Mouse (Mus musculus) layer of hippocampus, postnatal 14 days (tissue): ENCODE results near the gene Nlrc3. TPM values are rescaled to one million over a fixed set of nuclear protein-coding genes. Genes with fewer than 3 reads are reported as not detected.
"Not testable (repeated sequence)": the region's sequence is repeated elsewhere in the genome, so short reads cannot be mapped to it uniquely, and the experiment has no call there.

Experiments used
- DNase-seq, 2 experiments: peaks; one replicate each; pipeline ENCODE4 v3.0.0; 2021 to 2022; ENCODE audit warnings: low spot score in 2 of 2, mixed read lengths in 1 of 2
- long read RNA-seq, 2 experiments: library from polyadenylated mRNA; stranded (forward); transcript quantifications; one replicate each; pipeline ENCODE4 v2.0.0; 2021
- total RNA-seq, 2 experiments: library from RNA; stranded (reverse); gene quantifications; 2 replicates each; pipeline ENCODE4 v1.2.3; 2021

Gene Nlrc3
- total RNA-seq: 1 to 10 TPM; 1.5 to 1.7 TPM
- long read RNA-seq, experiment 1, partial matches to known transcripts: 0 of 2 reads
- long read RNA-seq, experiment 1, other reads (novel, unspliced or antisense): 2 of 2 reads
- long read RNA-seq, experiment 2, partial matches to known transcripts: 0 of 2 reads
- long read RNA-seq, experiment 2, other reads (novel, unspliced or antisense): 2 of 2 reads

DNA sequence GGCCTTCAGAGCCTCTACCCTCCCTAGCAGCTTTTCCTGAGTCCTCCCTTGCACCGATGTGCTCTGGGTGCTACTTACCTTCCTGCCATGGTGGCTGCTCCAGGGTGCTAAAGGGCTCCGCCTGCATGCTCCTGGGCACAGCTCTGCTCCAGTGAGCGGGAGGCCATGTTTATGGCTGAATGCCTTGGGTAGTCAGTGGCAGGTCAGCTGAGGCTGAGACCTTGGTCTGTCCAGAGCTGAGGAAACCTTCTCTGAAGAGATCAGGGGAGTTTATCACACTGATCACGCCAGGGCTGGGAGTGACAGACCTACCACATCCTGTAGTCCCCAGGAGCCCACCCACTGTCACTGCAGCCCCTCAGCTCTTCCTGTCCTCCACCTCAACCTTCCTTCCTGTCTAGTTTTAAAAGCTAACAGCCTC lies at the start of gene Nlrc3:
Gene Nlrc3 (minus strand): TSS at position 382 of the 421 bp plus-strand sequence.
- no peak for DNase-seq

DNA sequence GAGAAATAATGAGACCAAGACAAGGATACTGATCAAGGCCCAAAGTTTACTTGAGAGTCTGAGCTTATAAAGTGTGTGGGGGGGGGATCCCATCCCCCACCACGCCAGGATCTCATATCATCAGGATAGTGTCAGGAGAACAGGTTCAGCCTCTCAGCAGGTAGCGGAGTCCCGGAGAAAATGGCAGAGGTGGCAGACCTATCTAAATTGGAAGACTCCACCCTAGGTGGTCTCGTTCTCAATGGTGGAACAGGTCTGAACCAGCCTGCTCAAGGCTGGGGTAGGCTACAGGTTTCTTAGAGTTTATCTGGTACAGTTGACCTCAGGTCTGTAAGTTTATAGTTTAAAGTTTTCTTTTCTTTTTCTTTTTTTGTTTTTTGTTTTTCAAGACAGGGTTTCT lies 46.3 kb upstream of the Nlrc3 start:
- no peak for DNase-seq

DNA sequence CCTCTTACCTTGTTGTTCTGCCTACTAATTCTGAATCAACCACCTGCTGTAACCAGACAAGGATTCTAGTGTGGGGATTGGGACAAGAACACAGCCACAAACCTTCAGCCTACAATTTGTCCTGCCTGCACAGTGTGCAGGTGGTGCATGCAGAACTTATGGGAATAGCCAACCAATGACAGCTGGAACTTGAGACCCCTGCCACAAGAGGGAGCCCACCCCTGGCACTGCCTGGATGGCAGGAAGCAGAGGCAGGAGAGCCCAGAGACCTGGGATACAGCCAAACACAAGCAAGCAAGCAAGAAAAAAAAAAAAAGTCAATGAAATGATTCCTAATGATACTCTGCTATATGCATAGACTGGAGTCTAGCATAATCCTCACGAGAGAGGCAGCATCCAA lies 44.8 kb upstream of the Nlrc3 start:
- DNase-seq: no peak

DNA sequence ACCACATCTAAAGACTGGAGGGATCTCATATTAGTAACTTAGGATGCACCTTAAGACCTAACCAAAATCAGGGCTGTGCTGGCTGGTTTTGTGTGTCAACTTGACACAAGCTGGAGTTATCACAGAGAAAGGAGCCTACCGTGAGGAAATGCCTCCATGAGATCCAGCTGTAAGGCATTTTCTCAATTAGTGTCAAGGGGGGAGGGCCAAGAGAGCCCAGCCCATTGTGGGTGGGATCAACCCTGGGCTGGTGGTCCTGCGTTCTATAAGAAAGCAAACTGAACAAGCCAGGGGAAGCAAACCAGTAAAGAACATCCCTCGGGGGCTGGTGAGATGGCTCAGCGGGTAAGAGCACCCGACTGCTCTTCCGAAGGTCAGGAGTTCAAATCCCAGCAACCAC lies 41.0 kb upstream of the Nlrc3 start:
- DNase-seq: not testable (repeated sequence)

DNA sequence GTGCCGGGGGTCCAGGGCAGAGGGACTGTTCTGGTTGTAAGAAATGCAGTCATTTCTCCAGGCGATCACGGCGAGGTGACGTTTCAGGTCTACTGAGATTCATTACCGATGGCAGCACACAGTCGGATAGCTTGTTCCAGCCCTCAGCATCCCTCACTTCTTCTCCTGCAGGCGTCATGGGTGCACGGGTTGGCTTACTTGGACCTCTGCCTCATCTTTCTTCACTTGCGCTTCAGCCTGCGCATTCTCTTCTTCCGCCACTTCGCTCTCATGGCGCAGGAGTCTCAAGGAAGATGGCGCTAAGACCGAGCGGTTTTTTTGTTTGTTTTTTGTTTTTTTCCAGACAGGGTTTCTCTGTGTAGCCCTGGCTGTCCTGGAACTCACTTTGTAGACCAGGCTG lies 40.4 kb upstream of the Nlrc3 start:
- DNase-seq: not testable (repeated sequence)

DNA sequence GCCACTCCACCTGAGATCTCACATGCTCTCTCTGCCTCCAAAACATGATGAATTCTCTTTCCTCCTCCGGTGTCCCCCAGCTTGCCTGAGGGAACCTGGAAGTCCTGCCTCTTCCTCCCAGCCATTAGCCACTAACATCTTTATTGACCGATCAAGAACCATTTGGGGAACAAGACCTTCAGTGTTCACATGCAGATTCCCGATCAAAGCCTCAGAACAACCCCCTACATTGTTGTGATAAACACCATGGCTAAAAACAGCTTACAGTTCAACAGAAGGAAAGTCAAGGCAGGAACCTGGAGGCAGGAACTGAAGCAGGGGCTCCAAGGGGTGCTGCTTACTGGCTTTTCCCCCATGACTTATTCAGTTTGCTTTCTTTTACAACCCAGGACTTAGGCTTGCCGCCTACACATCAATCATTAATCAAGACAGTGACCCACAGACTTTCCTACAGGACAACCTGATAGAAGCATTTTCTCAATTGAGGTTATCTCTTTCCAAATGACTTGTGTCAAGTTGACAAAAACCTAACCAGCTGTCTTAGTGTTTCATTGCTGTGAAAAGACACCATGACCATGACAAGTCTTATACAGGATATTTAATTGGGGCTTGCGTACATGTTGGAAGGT lies 37.7 kb upstream of the Nlrc3 start:
- DNase-seq: no peak

DNA sequence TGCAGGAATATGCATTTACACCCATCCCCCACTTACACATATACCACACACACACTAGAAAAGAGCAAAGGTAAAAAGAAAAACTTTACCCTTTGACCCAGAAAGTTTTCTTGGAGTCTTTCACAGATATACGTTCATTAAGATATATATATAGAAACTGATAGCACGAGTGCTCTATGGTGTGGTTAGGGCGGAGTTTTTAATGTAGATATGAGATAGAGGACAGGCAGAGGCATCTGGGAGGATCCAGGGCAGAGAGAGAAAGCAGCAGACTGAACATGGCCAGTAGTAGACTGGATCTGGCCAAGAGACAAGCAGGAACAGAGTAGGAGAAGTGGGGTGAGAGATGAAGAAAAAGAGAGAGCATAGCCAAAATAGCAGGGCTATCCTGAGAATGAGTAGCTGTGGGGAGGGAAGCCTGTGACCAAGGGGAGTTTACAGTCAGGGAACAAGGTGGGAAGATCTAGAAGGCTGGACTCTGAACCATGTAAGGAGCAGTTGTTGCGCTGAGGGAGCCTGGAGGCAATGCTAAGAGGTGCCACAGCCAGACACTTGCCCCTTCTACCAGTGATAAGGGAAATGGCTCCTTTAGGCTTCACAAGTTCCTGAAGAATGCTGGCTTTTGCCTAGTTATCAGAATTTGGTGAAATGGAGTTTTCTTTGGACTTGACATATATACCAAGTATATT lies 36.6 kb upstream of the Nlrc3 start:
- DNase-seq: no peak

DNA sequence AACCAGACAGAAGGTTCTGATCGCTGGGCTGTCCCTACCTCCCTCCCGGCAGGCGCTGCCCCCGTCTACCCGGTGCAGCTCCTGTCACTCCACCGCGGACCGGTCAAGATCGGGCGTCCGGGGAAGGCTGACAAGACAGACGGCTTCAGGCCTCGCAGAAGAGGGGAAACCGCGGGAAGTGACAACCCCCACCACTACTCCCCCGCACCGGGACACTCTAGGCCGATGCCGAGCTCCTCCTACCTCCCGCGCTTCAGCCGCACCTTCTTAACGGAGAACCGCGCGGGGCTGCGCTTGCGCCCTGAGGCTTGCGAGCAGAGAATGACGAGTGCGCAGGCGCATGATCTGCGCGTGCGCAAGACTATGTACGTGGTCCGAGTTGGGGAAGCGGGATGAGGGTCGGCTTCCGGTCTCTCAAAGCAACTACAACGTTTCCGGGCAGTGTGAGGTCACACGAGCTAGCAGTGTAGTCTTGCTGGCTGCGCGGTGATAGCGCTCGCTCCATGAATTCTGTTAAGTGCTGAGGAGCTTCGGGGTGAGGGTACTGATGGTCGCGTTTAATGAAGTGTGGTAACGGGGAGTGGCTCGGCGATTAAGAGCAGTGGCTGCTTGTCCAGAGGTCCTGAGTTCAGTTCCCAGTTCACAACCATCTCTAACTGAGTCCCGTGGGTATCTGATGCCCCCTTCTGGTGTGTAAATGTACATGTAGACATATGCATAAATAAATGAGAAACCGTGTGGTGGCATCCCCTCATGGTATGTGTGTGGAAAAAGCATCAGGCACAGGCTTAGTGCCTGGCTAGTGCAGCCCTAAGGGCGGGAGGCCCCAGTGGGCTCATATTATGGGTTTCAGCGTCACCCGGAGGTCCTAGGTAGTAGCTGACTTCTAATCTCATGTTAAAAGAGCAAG lies 27.3 kb upstream of the Nlrc3 start, which contains the start of gene Slx4:
Gene Slx4 (minus strand): TSS at position 282 of the 910 bp plus-strand sequence.
- peak; percentile 94 to 97 for DNase-seq

DNA sequence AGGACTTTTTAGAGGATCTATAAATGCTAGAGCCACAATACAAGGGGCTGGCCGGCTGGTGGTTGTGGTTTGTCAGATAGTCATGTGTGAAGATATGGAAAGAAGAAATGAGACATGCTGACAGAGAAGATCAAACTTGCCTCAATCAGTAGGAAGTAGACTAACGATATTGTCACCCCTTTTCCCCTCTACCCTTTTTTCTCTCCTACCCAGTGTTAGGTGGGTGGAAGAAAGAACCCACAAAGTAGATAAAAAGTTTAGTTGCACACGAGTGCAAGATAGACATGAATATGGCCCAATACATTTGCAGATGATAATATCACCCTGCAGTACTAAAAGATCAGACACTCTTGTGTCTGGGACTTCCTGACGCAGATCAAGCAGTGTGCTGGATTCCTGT lies 12.0 kb upstream of the Nlrc3 start:
- no peak for DNase-seq

DNA sequence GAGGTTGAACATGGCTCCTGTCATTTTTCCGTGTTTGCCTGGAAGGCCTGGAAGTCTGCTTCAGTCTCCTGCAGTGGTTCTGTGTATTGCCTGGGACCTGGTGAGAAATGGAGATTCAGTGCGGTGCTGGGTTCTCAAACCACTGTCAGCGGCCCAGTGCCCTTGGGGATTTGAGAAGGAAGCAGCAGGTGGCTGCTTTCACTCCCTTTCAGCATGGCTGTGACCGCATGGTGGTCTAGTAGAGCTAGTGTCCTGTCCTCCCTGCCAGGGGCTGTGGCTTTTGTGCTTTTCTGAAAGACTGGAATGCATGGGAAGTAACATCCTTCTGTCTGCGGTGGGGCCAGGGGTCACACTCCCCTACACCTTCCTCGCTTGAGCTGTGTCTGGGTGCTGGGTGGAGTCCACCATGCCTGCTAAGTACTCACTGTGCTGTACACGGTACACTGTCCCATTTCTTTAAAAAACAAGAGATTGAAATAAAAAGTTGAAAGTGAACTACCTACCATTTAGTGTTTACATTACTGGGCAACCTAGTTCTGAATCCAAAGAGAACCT lies 6.8 kb upstream of the Nlrc3 start:
- DNase-seq: no peak

DNA sequence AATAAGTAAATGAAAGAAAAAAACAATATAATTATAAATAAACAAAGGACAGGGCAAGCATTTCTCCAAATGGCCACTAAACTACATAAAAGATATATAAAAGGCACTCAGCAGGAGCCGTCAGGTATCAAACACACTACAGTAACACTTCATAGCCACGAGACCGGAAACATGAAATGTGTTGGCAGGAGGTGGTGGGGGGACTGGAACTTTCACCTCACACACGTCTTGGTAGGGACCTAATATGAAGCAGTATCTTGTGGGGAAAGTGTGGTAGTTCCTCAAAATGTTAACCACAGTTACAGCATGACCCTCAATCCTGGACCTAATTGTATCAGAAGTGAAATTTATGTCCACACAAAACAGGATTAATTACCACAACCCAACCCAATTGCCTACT lies 5.7 kb upstream of the Nlrc3 start:
- no peak for DNase-seq

DNA sequence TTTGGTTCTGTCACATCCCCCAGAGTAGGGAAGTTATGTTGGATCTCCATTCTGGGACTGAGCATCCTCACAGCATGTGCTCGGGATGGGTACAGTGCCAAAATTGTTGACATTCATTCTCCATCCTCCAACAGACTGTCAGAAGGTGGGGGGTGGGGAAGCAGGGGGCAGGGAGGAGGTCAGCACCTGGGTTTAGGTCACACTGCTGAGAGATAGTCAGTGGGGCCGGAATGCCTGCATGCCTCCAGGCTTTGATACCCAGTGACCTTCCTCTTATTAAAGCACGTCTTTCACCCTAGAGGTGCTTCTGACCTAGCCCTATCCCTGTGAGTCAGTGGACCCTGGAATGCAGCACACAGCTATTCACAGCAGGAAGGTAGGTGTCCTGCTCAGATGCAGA lies 280 bp upstream of the Nlrc3 start:
- no peak for DNase-seq

DNA sequence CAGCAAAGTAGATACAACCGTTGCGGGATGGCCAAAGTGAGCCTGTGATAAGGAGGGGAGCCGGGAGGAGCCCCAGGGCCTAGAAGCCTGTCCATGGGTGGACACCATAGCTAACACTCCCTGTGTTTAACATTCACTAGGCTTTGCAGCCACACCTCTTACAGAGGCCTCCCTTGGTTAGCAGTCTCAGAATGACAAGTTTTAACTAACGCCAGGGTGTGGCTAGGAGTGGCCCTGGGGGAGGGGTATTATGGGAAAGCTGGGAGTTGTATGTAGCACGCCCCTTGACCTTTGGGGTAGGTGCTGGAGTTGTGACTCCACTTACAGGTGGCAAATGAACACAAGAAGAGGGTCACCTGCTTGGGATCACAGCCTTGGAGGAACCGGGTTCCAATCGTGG lies 774 bp downstream of the Nlrc3 start:
- DNase-seq: no peak

DNA sequence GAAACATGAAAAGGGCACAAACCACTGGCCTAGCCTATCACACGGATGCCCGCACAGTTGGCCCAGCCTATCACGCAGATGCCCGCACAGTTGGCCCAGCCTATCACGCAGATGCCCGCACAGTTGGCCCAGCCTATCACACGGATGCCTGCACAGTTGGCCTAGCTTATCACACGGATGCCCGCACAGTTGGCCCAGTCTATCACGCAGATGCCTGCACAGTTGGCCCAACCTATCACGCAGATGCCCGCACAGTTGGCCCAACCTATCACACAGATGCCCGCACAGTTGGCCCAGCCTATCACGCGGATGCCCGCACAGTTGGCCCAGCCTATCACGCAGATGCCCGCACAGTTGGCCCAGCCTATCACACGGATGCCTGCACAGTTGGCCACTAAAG lies 2.0 kb downstream of the Nlrc3 start:
- DNase-seq: not testable (repeated sequence)

DNA sequence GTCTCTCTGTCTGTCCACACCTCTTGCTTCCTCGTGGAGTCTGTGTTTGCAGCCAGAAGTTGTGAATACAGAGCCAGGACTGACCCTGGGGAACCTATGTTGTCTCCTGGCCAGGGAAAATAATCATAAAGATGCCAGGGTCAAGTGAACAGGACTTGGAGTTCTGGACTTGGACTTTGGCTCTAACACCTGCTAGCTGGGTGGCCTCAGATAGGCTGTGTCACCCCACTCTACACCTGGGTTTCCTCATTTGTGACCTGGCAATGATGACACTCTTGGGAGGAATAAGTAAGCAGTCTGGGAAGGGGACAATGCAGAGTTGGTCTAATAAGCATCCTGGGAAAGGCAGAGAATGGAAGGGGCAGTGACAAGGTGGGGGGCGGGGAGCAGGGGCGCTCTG lies 10.9 kb downstream of the Nlrc3 start:
- DNase-seq: no peak

DNA sequence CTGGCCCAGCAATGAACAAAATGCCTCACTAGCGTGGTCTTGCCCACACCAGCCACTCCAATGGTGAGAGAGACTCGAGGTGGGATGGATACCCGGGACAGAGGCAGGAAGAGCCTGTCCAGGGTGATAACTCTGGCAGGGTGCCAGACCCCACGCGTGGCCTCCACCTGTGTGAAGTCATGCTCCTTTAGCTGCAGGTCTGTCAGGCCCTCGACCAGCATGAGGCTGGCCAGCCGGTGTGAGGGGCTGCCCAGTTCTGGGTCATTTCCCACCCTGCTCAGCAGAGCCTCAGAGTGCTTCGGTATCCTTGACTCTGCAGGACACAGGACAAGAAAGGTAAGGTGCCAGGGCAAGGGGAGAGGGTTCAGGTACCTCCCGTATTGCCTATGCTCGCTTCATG lies 11.4 kb downstream of the Nlrc3 start:
- no peak for DNase-seq

DNA sequence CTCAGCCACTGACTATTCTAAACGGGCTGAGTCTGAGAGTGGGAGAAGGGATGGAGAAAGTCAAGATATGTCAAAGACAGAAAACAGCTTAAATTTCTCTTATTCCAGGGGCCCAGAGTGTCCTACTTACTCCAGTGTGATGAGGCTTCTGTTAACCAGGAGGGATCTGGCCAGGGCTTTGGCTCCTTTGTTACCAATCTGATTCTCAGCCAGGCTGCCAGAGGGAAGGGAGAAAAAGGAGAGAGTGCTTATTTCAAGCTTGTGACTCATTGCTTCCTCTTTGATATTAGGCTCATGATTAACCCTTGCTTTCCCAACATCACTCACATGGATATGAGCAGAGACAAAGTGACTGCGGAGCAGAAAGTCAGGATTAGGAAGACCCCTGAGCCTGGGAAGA lies 17.2 kb downstream of the Nlrc3 start:
- DNase-seq: no peak

DNA sequence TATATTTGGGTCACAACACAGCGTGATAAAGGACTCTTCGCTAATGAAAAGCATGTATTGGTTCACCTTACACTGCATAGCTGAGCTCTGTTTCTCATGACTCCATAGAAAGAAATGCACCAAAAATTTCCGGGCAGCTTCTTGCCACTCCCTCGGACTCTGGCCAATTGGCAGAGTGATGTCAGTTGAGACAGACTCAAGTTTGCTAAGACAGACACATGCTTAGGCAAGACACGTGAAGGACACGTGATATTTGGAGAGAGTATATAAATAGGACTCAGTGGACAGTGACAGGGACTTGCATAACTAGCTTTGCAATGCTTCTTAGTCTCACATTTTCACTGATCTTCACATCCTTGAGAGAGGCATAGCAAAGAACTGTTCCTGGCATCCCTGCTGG lies 20.1 kb downstream of the Nlrc3 start:
- no peak for DNase-seq

DNA sequence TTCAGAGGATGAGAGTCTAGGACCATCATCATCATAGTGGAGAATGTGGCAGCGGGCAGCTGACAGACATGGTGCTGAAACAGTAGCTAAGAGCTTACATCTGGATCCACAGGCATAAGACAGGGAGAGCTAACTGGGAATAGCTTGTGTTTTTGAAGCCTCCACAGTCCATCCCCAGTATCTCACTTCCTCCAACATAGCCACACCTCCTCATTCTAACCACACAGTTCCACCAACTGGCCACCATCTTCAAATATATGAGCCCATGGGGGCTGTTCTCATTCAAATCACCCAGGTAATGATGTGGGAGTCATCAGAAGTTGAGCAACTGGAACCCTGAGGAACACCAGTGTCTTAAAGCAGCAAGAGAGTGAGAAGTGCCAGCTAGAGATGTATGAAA lies 25.3 kb downstream of the Nlrc3 start:
- DNase-seq: no peak

DNA sequence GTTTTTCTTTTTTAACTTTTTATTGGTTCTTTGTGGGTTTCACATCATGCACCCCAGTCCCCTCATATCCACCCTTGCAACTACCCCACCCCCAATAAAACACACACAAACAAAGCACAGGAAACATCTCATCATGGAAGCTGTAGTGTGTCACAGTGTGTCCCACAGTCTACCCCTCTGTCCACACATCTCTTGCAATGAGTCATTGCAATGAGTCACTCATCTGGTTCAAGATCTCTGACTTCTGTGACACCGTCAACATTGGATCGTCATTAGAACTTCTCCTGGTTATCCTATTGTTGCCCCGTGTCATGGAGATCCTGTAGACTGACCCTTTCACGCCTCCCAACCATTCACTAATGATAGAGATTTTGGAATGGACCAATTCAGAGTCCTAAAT lies 41.7 kb downstream of the Nlrc3 start:
- no peak for DNase-seq

DNA sequence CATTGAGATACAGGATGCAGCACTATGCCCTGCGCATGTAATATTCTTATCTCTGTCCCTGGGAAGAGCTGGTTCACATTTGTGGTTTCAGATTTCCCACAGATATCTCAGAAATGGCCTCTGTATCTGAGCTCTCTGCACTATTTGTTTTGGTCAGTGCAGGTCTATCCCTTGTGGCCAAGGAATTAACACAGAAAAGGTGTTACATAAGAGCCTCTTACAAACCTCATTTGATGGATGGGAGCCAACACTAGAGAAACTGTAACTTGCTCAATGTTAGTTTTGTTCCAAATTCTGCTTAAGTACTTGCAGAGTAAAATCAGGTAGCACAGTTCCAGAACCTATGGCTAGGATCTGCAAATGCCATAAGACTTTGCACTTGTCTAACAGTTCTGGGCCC lies 42.3 kb downstream of the Nlrc3 start:
- no peak for DNase-seq
